Mouse (Mus musculus) heart, adult 2 months (tissue): ENCODE measurements around the gene Mfsd2b. TPM values are rescaled to one million over a fixed set of nuclear protein-coding genes. Genes with fewer than 3 reads are reported as not detected.
A peak's percentile ranks its signal among the peaks of the same experiment; 100 is the strongest.

Source experiments
- DNase-seq, 2 experiments: peaks; one replicate each; pipeline ENCODE4 v3.0.0; 2021
- H3K27ac ChIP-seq: fragments of 200-600 bp; 2 replicates; pipeline ENCODE4 v1.8.1; 2022
- H3K27me3 ChIP-seq: fragments of 200-500 bp; 2 replicates; pipeline ENCODE4 v1.6.1; 2012; ENCODE audit warnings: mild to moderate bottlenecking, low read length, inconsistent platforms, mixed read lengths; ENCODE audit not compliant: control insufficient read depth, insufficient read depth
- H3K36me3 ChIP-seq: fragments of 200-500 bp; 2 replicates; pipeline ENCODE4 v1.6.1; 2012; ENCODE audit warnings: low read length, inconsistent platforms; ENCODE audit not compliant: control insufficient read depth, insufficient read depth
- H3K4me1 ChIP-seq: fragments of 200-500 bp; 2 replicates; pipeline ENCODE4 v1.6.1; 2011; ENCODE audit warnings: low read length; ENCODE audit not compliant: control insufficient read depth, insufficient read depth
- H3K4me3 ChIP-seq: fragments of 200-600 bp; 2 replicates; pipeline ENCODE4 v1.8.1; 2022
- H3K79me2 ChIP-seq: fragments of 200-500 bp; replicated peaks from 2 replicates; pipeline ENCODE4 v1.6.1; 2012; ENCODE audit warnings: mild to moderate bottlenecking, inconsistent platforms, low read length, moderate library complexity, mixed read lengths; ENCODE audit not compliant: control insufficient read depth, insufficient read depth
- H3K9ac ChIP-seq: fragments of 200-500 bp; 2 replicates; pipeline ENCODE4 v1.6.1; 2012; ENCODE audit warnings: low read depth, mild to moderate bottlenecking, control low read depth, inconsistent platforms, low read length, mixed read lengths
- CTCF ChIP-seq: fragments of 200-600 bp; IDR thresholded peaks from 2 replicates; pipeline ENCODE4 v1.8.1; 2022; ENCODE audit warnings: antibody characterized with exemption, mild to moderate bottlenecking, moderate library complexity
- EP300 ChIP-seq: fragments of 200-500 bp; IDR thresholded peaks from 2 replicates; pipeline ENCODE4 v1.6.1; 2011; ENCODE audit warnings: low read depth, low read length, control low read depth; ENCODE audit not compliant: insufficient read depth
- POLR2A ChIP-seq: fragments of 200-500 bp; IDR thresholded peaks from 2 replicates; pipeline ENCODE4 v1.6.1; 2011; ENCODE audit warnings: mild to moderate bottlenecking, low read depth, low read length, control low read depth; ENCODE audit not compliant: insufficient read depth
- WGBS: fragments of 180-500 bp; shearing (Covaris S2); methylation state at CpG from one replicate; pipeline ENCODE4 v1.1.7; 2018; 5-methylcytosine and 5-hydroxymethylcytosine counted together
- intact Hi-C: fragments of 180-260 bp; cut with DNase I; formaldehyde crosslinking; loops from one replicate; pipeline ENCODE4 v1.15.1; 2025
- polyA plus RNA-seq: library from polyadenylated mRNA; depleted of rRNA; stranded (reverse); fragments of >200 nt; gene quantifications from 2 replicates; pipeline ENCODE4 v1.2.3, GENCODE M21; 2012
- total RNA-seq, 2 experiments: library from RNA; stranded (reverse); gene quantifications; 2 replicates each; pipeline ENCODE4 v1.2.3; 2021

Gene Mfsd2b
- total and polyA plus RNA-seq, 3 experiments = 0.55 to 2.3 (median 2.0) TPM

- no peaks in the 10 kb centered on the region for H3K4me1 ChIP-seq
- no peak overlapping the region for H3K27ac ChIP-seq
- H3K36me3 ChIP-seq = no peaks in the 10 kb centered on the region
- no peaks in the 10 kb centered on the region for H3K79me2 ChIP-seq
- H3K9ac ChIP-seq = no peak overlapping the region
- no peak overlapping the region for H3K4me3 ChIP-seq
- intact Hi-C loops = loop anchor here (2.0 to 5.0 kb wide), 2 partner anchors 61 to 117 kb away; partner anchors contain the start of gene Atad2b
- H3K27me3 ChIP-seq = no peaks in the 10 kb centered on the region
- 94% methylated on average over 5 of the region's 5 CpGs for WGBS
- no peak for DNase-seq
- TF ChIP-seq POLR2A (no peak), EP300 (no peak), CTCF (peak; percentile 64)
These were observed 18.0 kb downstream of the Mfsd2b start for GRCm38 (mm10) chr12:4856160-4856559.

- peak overlapping the region; percentile 66 for H3K4me3 ChIP-seq
- intact Hi-C loops = loop anchor here (1.0 to 2.0 kb wide), 2 partner anchors 26 to 63 kb away; partner anchors contain the start of genes Sf3b6 and Ubxn2a
- peak; percentile 42 to 46 for DNase-seq
- H3K9ac ChIP-seq = peak overlapping the region; percentile 54
- no peaks in the 10 kb centered on the region for H3K36me3 ChIP-seq
- peak overlapping the region; percentile 78 for H3K27ac ChIP-seq
- H3K4me1 ChIP-seq = peaks cover 2% of the 10 kb centered on the region
- TF ChIP-seq POLR2A (no peak), CTCF (no peak), EP300 (no peak)
- H3K27me3 ChIP-seq = no peaks in the 10 kb centered on the region
- H3K79me2 ChIP-seq = no peaks in the 10 kb centered on the region
- under 1% methylated on average over 12 of the region's 12 CpGs for WGBS
These were observed 30.4 kb downstream of the Mfsd2b start for GRCm38 (mm10) chr12:4843741-4844140.

GRCm38 (mm10) chr12:4842890-4843597 lies 31.1 kb downstream of the Mfsd2b start, which contains the start of gene Wdcp:
Gene Wdcp, plus strand, starts transcription at chr12:4843303.
- H3K9ac ChIP-seq = peak within 1 kb of the TSS; percentile 66
- no peaks in the 10 kb centered on the region for H3K36me3 ChIP-seq
- peak within 1 kb of the TSS; percentile 78 for H3K27ac ChIP-seq
- peak within 1 kb of the TSS; percentile 66 for H3K4me3 ChIP-seq
- H3K27me3 ChIP-seq = no peaks in the 10 kb centered on the region
- under 1% methylated on average over 30 of the region's 30 CpGs for WGBS
- H3K4me1 ChIP-seq = peaks cover 2% of the 10 kb centered on the region
- H3K79me2 ChIP-seq = no peaks in the 10 kb centered on the region
- no peak for TF ChIP-seq CTCF
- peak; percentile 75 for TF ChIP-seq POLR2A
- no peak for TF ChIP-seq EP300
- intact Hi-C loops = loop anchor here (1.0 to 2.0 kb wide), 2 partner anchors 26 to 64 kb away; partner anchors contain the start of genes Sf3b6 and Ubxn2a
- DNase-seq = peak; percentile 87 to 93

- intact Hi-C loops = loop anchor here (2.0 kb wide), 1 partner anchor 64 kb away; the partner anchor contains the start of gene Ubxn2a
- DNase-seq = no peak
- no peaks in the 10 kb centered on the region for H3K27me3 ChIP-seq
- peaks cover 2% of the 10 kb centered on the region for H3K4me1 ChIP-seq
- H3K27ac ChIP-seq = no peak overlapping the region
- H3K36me3 ChIP-seq = no peaks in the 10 kb centered on the region
- H3K79me2 ChIP-seq = no peaks in the 10 kb centered on the region
- no peak overlapping the region for H3K9ac ChIP-seq
- TF ChIP-seq EP300 (no peak), POLR2A (no peak), CTCF (no peak)
- no peak overlapping the region for H3K4me3 ChIP-seq
- 94% methylated on average over 8 of the region's 8 CpGs for WGBS
These were observed 31.7 kb downstream of the Mfsd2b start for GRCm38 (mm10) chr12:4842456-4842855.

- H3K27me3 ChIP-seq = no peaks in the 10 kb centered on the region
- intact Hi-C loops = no loop called here
- H3K4me1 ChIP-seq = peaks cover 2% of the 10 kb centered on the region
- WGBS = under 1% methylated on average over 37 of the region's 37 CpGs
- DNase-seq = peak; percentile 71 to 72
- H3K79me2 ChIP-seq = no peaks in the 10 kb centered on the region
- H3K27ac ChIP-seq = peak within 1 kb of the TSS; percentile 44
- no peaks in the 10 kb centered on the region for H3K36me3 ChIP-seq
- peak within 1 kb of the TSS; percentile 76 for H3K4me3 ChIP-seq
- H3K9ac ChIP-seq = peak within 1 kb of the TSS; percentile 74
- TF ChIP-seq EP300 = no peak
- 0 out of 2 replicates have a peak, but pooled peaks have one; percentile 16 for TF ChIP-seq POLR2A
These were observed 32.7 kb downstream of the Mfsd2b start, which contains the start of gene Fkbp1b for GRCm38 (mm10) chr12:4841392-4841887. Gene Fkbp1b, minus strand, starts transcription at chr12:4841591.

GRCm38 (mm10) chr12:4840741-4841140 lies 33.4 kb downstream of the Mfsd2b start:
- TF ChIP-seq CTCF = no peak
- no peak for TF ChIP-seq POLR2A
- TF ChIP-seq EP300 = no peak
- H3K9ac ChIP-seq = peak overlapping the region; percentile 74
- peak; percentile 44 to 47 for DNase-seq
- peak overlapping the region; percentile 44 for H3K27ac ChIP-seq
- intact Hi-C loops = no loop called here
- 5% methylated on average over 11 of the region's 11 CpGs for WGBS
- peak overlapping the region; percentile 76 for H3K4me3 ChIP-seq
- H3K4me1 ChIP-seq = peaks cover 2% of the 10 kb centered on the region
- H3K36me3 ChIP-seq = no peaks in the 10 kb centered on the region
- no peaks in the 10 kb centered on the region for H3K79me2 ChIP-seq
- H3K27me3 ChIP-seq = no peaks in the 10 kb centered on the region
